Mouse (Mus musculus): ENCODE data around the gene Tdrd5. TPM values are rescaled to one million over a fixed set of nuclear protein-coding genes. Genes with fewer than 3 reads are reported as not detected.

Tdrd5 gene
- total RNA-seq (2014; rRNA removed) (not detected in 2 replicates), polyA plus RNA-seq (2012; rRNA removed) (not detected in 2 replicates)

GRCm38 (mm10) chr1:156302911-156303749 is at the start of gene Tdrd5:
Tdrd5 (minus strand) TSS chr1:156303664.
- Histone ChIP-seq H3K9ac (ENCODE audit: low read depth, low read length) (peak within 1 kb of the TSS; percentile 25; the same call in 1 of the 2 replicates), H3K27me3 (ENCODE audit: control insufficient read depth, insufficient read depth, low read length) (peaks cover 20% of the 10 kb centered on the region)
- 2% methylated on average over 85 of the region's 85 CpGs for WGBS

DNA sequence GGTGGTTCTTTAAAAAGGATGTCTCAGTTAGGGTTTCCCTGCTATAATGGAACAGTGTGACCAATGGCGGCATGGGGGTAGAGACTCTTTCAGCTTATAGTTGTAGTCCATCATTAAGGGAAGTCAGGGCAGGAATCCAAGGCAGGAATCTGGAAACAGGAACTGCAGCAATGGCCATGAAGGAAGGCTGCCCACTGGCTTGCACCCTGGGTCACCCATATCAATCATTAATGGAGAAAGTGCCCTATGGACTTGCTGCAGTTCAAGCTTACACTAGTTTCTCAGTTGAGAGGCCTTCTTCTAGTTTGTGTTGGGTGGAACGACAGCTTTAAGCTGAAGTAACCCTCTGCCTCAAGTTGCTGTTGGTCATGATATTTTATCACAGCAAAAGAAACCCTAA is 49.0 kb upstream of the Tdrd5 start:
- no peak for TF ChIP-seq POLR2A (IDR thresholded peaks at IDR 0.05; ENCODE audit: extremely low read depth, insufficient read depth, low read length)
- TF ChIP-seq CTCF (IDR thresholded peaks at IDR 0.05; ENCODE audit: low read depth, low read length) = no peak
- no peak overlapping the region for H3K4me3 ChIP-seq (ENCODE audit: insufficient read depth, low read depth, low read length)
- no peaks in the 10 kb centered on the region for H3K79me2 ChIP-seq (ENCODE audit: control insufficient read depth, insufficient read depth, low read length)
- H3K4me1 ChIP-seq (ENCODE audit: control insufficient read depth, insufficient read depth, low read length) = peaks cover 4% of the 10 kb centered on the region; the same call in 1 of the 2 replicates
- no peaks in the 10 kb centered on the region for H3K36me3 ChIP-seq (ENCODE audit: control insufficient read depth, insufficient read depth, low read length)
- 56% methylated on average over 2 of the region's 2 CpGs for WGBS
- no peak overlapping the region for H3K27ac ChIP-seq (replicated peaks; ENCODE audit: insufficient read depth, low read depth, low read length)
- DNase-seq (ENCODE audit: extremely low read depth, low read depth, low spot score) = peak; percentile 85
- H3K9ac ChIP-seq (ENCODE audit: low read depth, low read length) = no peak overlapping the region
- no peaks in the 10 kb centered on the region for H3K27me3 ChIP-seq (ENCODE audit: control insufficient read depth, insufficient read depth, low read length)

More at GRCm38 (mm10) chr1:156302911-156303749, at the start of gene Tdrd5:
- Histone ChIP-seq H3K4me1 (ENCODE audit: control insufficient read depth, insufficient read depth, low read length) (0 out of 2 replicates have a peak, but pooled peaks cover 2% of the 10 kb centered on the region), H3K36me3 (ENCODE audit: control insufficient read depth, insufficient read depth, low read length) (no peaks in the 10 kb centered on the region), H3K27ac (replicated peaks; ENCODE audit: insufficient read depth, low read depth, low read length) (no peak within 1 kb of the TSS), H3K79me2 (ENCODE audit: control insufficient read depth, insufficient read depth, low read length) (no peaks in the 10 kb centered on the region), H3K4me3 (ENCODE audit: insufficient read depth, low read depth, low read length) (peak within 1 kb of the TSS; percentile 54; the same call in 1 of the 2 replicates)
- TF ChIP-seq POLR2A (IDR thresholded peaks at IDR 0.05; ENCODE audit: extremely low read depth, insufficient read depth, low read length) = no peak
- DNase-seq (ENCODE audit: extremely low read depth, low read depth, low spot score) = no peak

DNA sequence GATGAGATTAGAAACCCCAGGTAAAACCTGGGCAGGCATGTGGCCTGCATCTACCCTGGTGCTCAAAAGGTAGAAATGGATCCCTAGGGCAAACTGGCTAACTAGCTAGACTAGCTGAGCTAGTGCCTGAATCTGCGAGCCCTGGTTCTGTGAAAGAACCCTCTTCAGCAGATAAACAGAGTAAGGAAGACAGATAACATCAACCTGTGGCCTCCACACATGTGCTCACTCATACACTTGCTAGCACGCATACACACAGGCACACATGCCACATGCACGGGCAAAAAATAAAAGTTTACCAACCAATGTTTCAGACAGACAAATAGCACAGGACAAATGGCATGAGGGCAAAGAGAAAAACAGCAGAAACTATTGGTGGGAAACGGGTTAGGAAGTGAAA is 47.0 kb upstream of the Tdrd5 start:
- WGBS = 91% methylated on average over 4 of the region's 4 CpGs
- no peak for DNase-seq (ENCODE audit: extremely low read depth, low read depth, low spot score)
- TF ChIP-seq CTCF (IDR thresholded peaks at IDR 0.05; ENCODE audit: low read depth, low read length) (no peak), POLR2A (IDR thresholded peaks at IDR 0.05; ENCODE audit: extremely low read depth, insufficient read depth, low read length) (no peak)
- Histone ChIP-seq H3K4me3 (ENCODE audit: insufficient read depth, low read depth, low read length) (no peak overlapping the region), H3K36me3 (ENCODE audit: control insufficient read depth, insufficient read depth, low read length) (no peaks in the 10 kb centered on the region), H3K79me2 (ENCODE audit: control insufficient read depth, insufficient read depth, low read length) (no peaks in the 10 kb centered on the region), H3K4me1 (ENCODE audit: control insufficient read depth, insufficient read depth, low read length) (peaks cover 4% of the 10 kb centered on the region; the same call in 1 of the 2 replicates), H3K27ac (replicated peaks; ENCODE audit: insufficient read depth, low read depth, low read length) (no peak overlapping the region), H3K27me3 (ENCODE audit: control insufficient read depth, insufficient read depth, low read length) (no peaks in the 10 kb centered on the region), H3K9ac (ENCODE audit: low read depth, low read length) (no peak overlapping the region)

DNA sequence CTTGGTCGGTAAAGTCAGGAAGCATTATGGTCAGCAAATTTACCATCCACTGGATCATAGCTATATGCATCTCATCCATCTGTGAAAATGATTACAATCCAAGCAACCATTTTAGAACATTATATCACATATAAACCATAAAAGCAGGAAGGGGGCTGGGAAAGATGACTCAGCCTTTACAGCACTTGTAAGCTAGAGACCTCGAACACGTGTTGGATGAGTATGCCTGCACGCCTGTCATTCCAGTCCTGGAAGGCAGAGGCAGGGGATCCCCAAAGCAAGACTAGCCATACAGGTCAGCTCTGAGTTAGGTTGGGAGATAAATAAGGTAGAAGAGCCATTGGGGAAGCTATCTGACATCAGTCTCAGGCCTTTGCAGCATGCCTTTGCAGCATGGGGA is 45.6 kb upstream of the Tdrd5 start:
- TF ChIP-seq POLR2A (IDR thresholded peaks at IDR 0.05; ENCODE audit: extremely low read depth, insufficient read depth, low read length) (no peak), CTCF (IDR thresholded peaks at IDR 0.05; ENCODE audit: low read depth, low read length) (no peak)
- WGBS = 82% methylated on average over 4 of the region's 4 CpGs

GRCm38 (mm10) chr1:156345633-156346032 is 42.2 kb upstream of the Tdrd5 start:
- H3K79me2 ChIP-seq (ENCODE audit: control insufficient read depth, insufficient read depth, low read length) = no peaks in the 10 kb centered on the region
- H3K36me3 ChIP-seq (ENCODE audit: control insufficient read depth, insufficient read depth, low read length) = no peaks in the 10 kb centered on the region
- H3K9ac ChIP-seq (ENCODE audit: low read depth, low read length) = no peak overlapping the region
- no peaks in the 10 kb centered on the region for H3K27me3 ChIP-seq (ENCODE audit: control insufficient read depth, insufficient read depth, low read length)
- H3K4me1 ChIP-seq (ENCODE audit: control insufficient read depth, insufficient read depth, low read length) = no peaks in the 10 kb centered on the region
- no peak for DNase-seq (ENCODE audit: extremely low read depth, low read depth, low spot score)
- H3K4me3 ChIP-seq (ENCODE audit: insufficient read depth, low read depth, low read length) = no peak overlapping the region
- 93% methylated on average over 4 of the region's 4 CpGs for WGBS
- H3K27ac ChIP-seq (replicated peaks; ENCODE audit: insufficient read depth, low read depth, low read length) = no peak overlapping the region
- no peak for TF ChIP-seq CTCF (IDR thresholded peaks at IDR 0.05; ENCODE audit: low read depth, low read length)
- TF ChIP-seq POLR2A (IDR thresholded peaks at IDR 0.05; ENCODE audit: extremely low read depth, insufficient read depth, low read length) = no peak

More for the DNA sequence above, 45.6 kb upstream of the Tdrd5 start:
- H3K36me3 ChIP-seq (ENCODE audit: control insufficient read depth, insufficient read depth, low read length) = no peaks in the 10 kb centered on the region
- H3K27me3 ChIP-seq (ENCODE audit: control insufficient read depth, insufficient read depth, low read length) = no peaks in the 10 kb centered on the region
- H3K4me3 ChIP-seq (ENCODE audit: insufficient read depth, low read depth, low read length) = no peak overlapping the region
- H3K27ac ChIP-seq (replicated peaks; ENCODE audit: insufficient read depth, low read depth, low read length) = no peak overlapping the region
- H3K4me1 ChIP-seq (ENCODE audit: control insufficient read depth, insufficient read depth, low read length) = peaks cover 4% of the 10 kb centered on the region; the same call in 1 of the 2 replicates
- no peak overlapping the region for H3K9ac ChIP-seq (ENCODE audit: low read depth, low read length)
- DNase-seq (ENCODE audit: extremely low read depth, low read depth, low spot score) = no peak
- H3K79me2 ChIP-seq (ENCODE audit: control insufficient read depth, insufficient read depth, low read length) = no peaks in the 10 kb centered on the region

- Histone ChIP-seq H3K4me3 (ENCODE audit: insufficient read depth, low read depth, low read length) (no peak overlapping the region), H3K36me3 (ENCODE audit: control insufficient read depth, insufficient read depth, low read length) (no peaks in the 10 kb centered on the region), H3K4me1 (ENCODE audit: control insufficient read depth, insufficient read depth, low read length) (no peaks in the 10 kb centered on the region), H3K79me2 (ENCODE audit: control insufficient read depth, insufficient read depth, low read length) (no peaks in the 10 kb centered on the region), H3K27ac (replicated peaks; ENCODE audit: insufficient read depth, low read depth, low read length) (no peak overlapping the region), H3K9ac (ENCODE audit: low read depth, low read length) (no peak overlapping the region), H3K27me3 (ENCODE audit: control insufficient read depth, insufficient read depth, low read length) (no peaks in the 10 kb centered on the region)
- TF ChIP-seq POLR2A (IDR thresholded peaks at IDR 0.05; ENCODE audit: extremely low read depth, insufficient read depth, low read length) (no peak), CTCF (IDR thresholded peaks at IDR 0.05; ENCODE audit: low read depth, low read length) (no peak)
- WGBS = 85% methylated on average over 4 of the region's 4 CpGs
- DNase-seq (ENCODE audit: extremely low read depth, low read depth, low spot score) = no peak
These were observed 41.0 kb upstream of the Tdrd5 start for GRCm38 (mm10) chr1:156344433-156344832.

All from liver, adult 2 months (tissue).